Mouse (Mus musculus) pancreas, adult 10 weeks (tissue): ENCODE measurements around the gene Coq9. TPM values are rescaled to one million over a fixed set of nuclear protein-coding genes. Genes with fewer than 3 reads are reported as not detected.

Source experiments
- polyA plus RNA-seq: library from polyadenylated mRNA; stranded (reverse); fragments of 350-450 nt; fragmentation: Illumina TruSeq; extraction: RNeasy Lipid Tissue Mini Kit (QIAGEN cat#74804); gene quantifications from one replicate; pipeline ENCODE4 v1.2.3, GENCODE M21; 2015; ENCODE audit warnings: low read depth, low replicate concordance; ENCODE audit not compliant: insufficient read depth

The Coq9 gene
- polyA plus RNA-seq: 24.9 TPM

GRCm38 (mm10) chr8:94837662-94838574, at the start of gene Coq9, which contains the start of gene Ciapin1:
Coq9 (plus strand) TSS chr8:94838321.
Ciapin1 (minus strand) TSS chr8:94838358.

GRCm38 (mm10) chr8:94810153-94810552, 28.0 kb upstream of the Coq9 start, which contains the start of gene Ccl17:
Ccl17 (plus strand) TSS chr8:94810453.

GRCm38 (mm10) chr8:94857346-94858173, 19.4 kb downstream of the Coq9 start, which contains the start of gene Polr2c:
Polr2c (plus strand) TSS chr8:94857450.

GRCm38 (mm10) chr8:94876197-94876730, 38.1 kb downstream of the Coq9 start, which contains the start of gene Dok4:
Dok4 (minus strand) TSS chr8:94876330.

Other genes starting within 250 kb of the Coq9 start
- 4.0 TPM for gene Rspry1, start 236.4 kb upstream of the Coq9 start, polyA plus RNA-seq
- gene Fam192a, start 236.3 kb upstream of the Coq9 start, polyA plus RNA-seq: 6.3 TPM
- gene Arl2bp, start 171.7 kb upstream of the Coq9 start, polyA plus RNA-seq: 18.1 TPM
- not detected for gene Pllp, start 142.0 kb upstream of the Coq9 start, polyA plus RNA-seq
- not detected for gene Ccl22, start 92.7 kb upstream of the Coq9 start, polyA plus RNA-seq
- gene Cx3cl1, start 66.3 kb upstream of the Coq9 start, polyA plus RNA-seq: 5.9 TPM
- not detected for gene Ccl17, start 27.9 kb upstream of the Coq9 start, polyA plus RNA-seq
- gene Ciapin1, start within 50 bp of the Coq9 start, polyA plus RNA-seq: 8.0 TPM
- 12.7 TPM for gene Polr2c, start 19.1 kb downstream of the Coq9 start, polyA plus RNA-seq
- gene Dok4, start 38.0 kb downstream of the Coq9 start, polyA plus RNA-seq: 6.9 TPM
- gene Ccdc102a, start 79.8 kb downstream of the Coq9 start, polyA plus RNA-seq: 2.3 TPM
- 0.39 TPM for gene Adgrg5, start 85.4 kb downstream of the Coq9 start, polyA plus RNA-seq
- 21.1 TPM for gene Adgrg1, start 136.4 kb downstream of the Coq9 start, polyA plus RNA-seq
- gene Adgrg3, start 179.4 kb downstream of the Coq9 start, polyA plus RNA-seq: 3.5 TPM
- not detected for gene Drc7, start 216.8 kb downstream of the Coq9 start, polyA plus RNA-seq
- 3.3 TPM for gene Katnb1, start 242.9 kb downstream of the Coq9 start, polyA plus RNA-seq